Mouse (Mus musculus) forebrain, postnatal 0 days (tissue): ENCODE results near the gene Mtfp1. TPM values are rescaled to one million over a fixed set of nuclear protein-coding genes. Genes with fewer than 3 reads are reported as not detected.
"Not testable (repeated sequence)": the region's sequence is repeated elsewhere in the genome, so short reads cannot be mapped to it uniquely, and the experiment has no call there.

Source experiments
- ATAC-seq: fragments of 200-750 bp; cut with Nextera tagmentation; 2 replicates; pipeline ENCODE4 v1.8.0; 2017; ENCODE audit warnings: mild to moderate bottlenecking, moderate library complexity
- DNase-seq: peaks from one replicate; pipeline ENCODE4 v3.0.0-alpha.2; 2015
- H3K27ac ChIP-seq: fragments of 300-500 bp; sonication (generic); 2 replicates; pipeline ENCODE4 v1.5.1; 2014; ENCODE audit warnings: low read depth, mild to moderate bottlenecking, antibody characterized with exemption, low read length, moderate library complexity, mixed read lengths
- H3K27me3 ChIP-seq: fragments of 300-500 bp; sonication (generic); 2 replicates; pipeline ENCODE4 v1.6.1; 2014; ENCODE audit warnings: mild to moderate bottlenecking, low read length, mixed read lengths; ENCODE audit not compliant: insufficient read depth
- H3K36me3 ChIP-seq: fragments of 300-500 bp; sonication (generic); 2 replicates; pipeline ENCODE4 v1.6.1; 2014; ENCODE audit warnings: mild to moderate bottlenecking, moderate library complexity; ENCODE audit not compliant: insufficient read depth
- H3K4me1 ChIP-seq: fragments of 300-500 bp; sonication (generic); 2 replicates; pipeline ENCODE4 v1.6.1; 2014; ENCODE audit warnings: antibody characterized with exemption; ENCODE audit not compliant: insufficient read depth
- H3K4me2 ChIP-seq: fragments of 300-500 bp; sonication (generic); 2 replicates; pipeline ENCODE4 v1.6.1; 2014; ENCODE audit warnings: low read depth, mild to moderate bottlenecking, moderate library complexity
- H3K4me3 ChIP-seq: fragments of 300-500 bp; sonication (generic); 2 replicates; pipeline ENCODE4 v1.5.1; 2014; ENCODE audit warnings: low read depth, low read length, mixed read lengths
- H3K9ac ChIP-seq: fragments of 300-500 bp; sonication (generic); 2 replicates; pipeline ENCODE4 v1.6.1; 2014; ENCODE audit warnings: mild to moderate bottlenecking
- H3K9me3 ChIP-seq: fragments of 300-500 bp; sonication (generic); 2 replicates; pipeline ENCODE4 v1.6.1; 2016; ENCODE audit warnings: low read length
- CTCF ChIP-seq: sonication (generic); IDR thresholded peaks from 2 replicates; pipeline ENCODE4 v1.5.1; 2016; ENCODE audit warnings: antibody characterized with exemption, control low read depth, low read depth
- WGBS: fragments of 180-500 bp; shearing (Covaris S2); extraction: QIAGEN DNeasy Blood & Tissue Kit; methylation state at CpG from one replicate; pipeline ENCODE4 v1.1.7; 2014; 5-methylcytosine and 5-hydroxymethylcytosine counted together
- polyA plus RNA-seq: library from polyadenylated mRNA; unstranded; fragments of >200 nt; fragmentation: Nextera tagmentation; extraction: Ambion mirVana; gene quantifications from 2 replicates; pipeline ENCODE4 v1.2.1, GENCODE M21; 2015
- total RNA-seq: library from RNA; depleted of rRNA; stranded (reverse); fragments of >200 nt; gene quantifications from 2 replicates; pipeline ENCODE4 v1.2.3, GENCODE M21; 2014

Mtfp1 gene
- total and polyA plus RNA-seq, 2 experiments from 2014 or later, result 10.1 to 14.2 TPM

GRCm38 (mm10) chr11:4134400-4134799 is 39.2 kb upstream of the Mtfp1 start:
- Histone ChIP-seq H3K27ac (no peak overlapping the region), H3K4me3 (peak overlapping the region; percentile 96), H3K9me3 (no peaks in the 10 kb centered on the region), H3K4me2 (peak overlapping the region; percentile 86), H3K27me3 (no peaks in the 10 kb centered on the region), H3K4me1 (peaks cover 16% of the 10 kb centered on the region), H3K9ac (peak overlapping the region; percentile 99; the same call in 1 of the 2 replicates), H3K36me3 (peaks cover 18% of the 10 kb centered on the region)
- DNase-seq, result no peak
- TF ChIP-seq CTCF, result no peak
- 57% methylated on average over 6 of the region's 6 CpGs for WGBS
- ATAC-seq, result no peak

- Histone ChIP-seq H3K4me1 (peaks cover 16% of the 10 kb centered on the region), H3K4me2 (no peak overlapping the region), H3K27ac (no peak overlapping the region), H3K9ac (no peak overlapping the region), H3K9me3 (no peaks in the 10 kb centered on the region), H3K27me3 (no peaks in the 10 kb centered on the region), H3K36me3 (peaks cover 16% of the 10 kb centered on the region), H3K4me3 (no peak overlapping the region)
- peak; percentile 61 for TF ChIP-seq CTCF
- no peak for DNase-seq
- ATAC-seq, result no peak
- 56% methylated on average over 3 of the region's 3 CpGs for WGBS
These were observed 38.2 kb upstream of the Mtfp1 start for GRCm38 (mm10) chr11:4133450-4133849.

- not testable (repeated sequence) for ATAC-seq, H3K27me3 ChIP-seq
- 95% methylated on average over 4 of the region's 4 CpGs for WGBS
These were observed 33.2 kb upstream of the Mtfp1 start for GRCm38 (mm10) chr11:4128461-4128860.

GRCm38 (mm10) chr11:4127059-4127458 is 31.8 kb upstream of the Mtfp1 start:
- Histone ChIP-seq H3K27ac (no peak overlapping the region), H3K36me3 (no peaks in the 10 kb centered on the region)
- ATAC-seq, result no peak

More at GRCm38 (mm10) chr11:4128461-4128860, 33.2 kb upstream of the Mtfp1 start:
- DNase-seq, H3K4me3 ChIP-seq, H3K4me1 ChIP-seq, H3K27ac ChIP-seq, H3K9me3 ChIP-seq, H3K4me2 ChIP-seq, H3K9ac ChIP-seq, H3K36me3 ChIP-seq: not testable (repeated sequence)

GRCm38 (mm10) chr11:4123922-4124321 is 28.7 kb upstream of the Mtfp1 start:
- 58% methylated on average over 5 of the region's 5 CpGs for WGBS
- no peak overlapping the region for H3K27ac ChIP-seq
- H3K9ac ChIP-seq, result no peak overlapping the region
- H3K4me3 ChIP-seq, result no peak overlapping the region
- peak; percentile 60 for TF ChIP-seq CTCF
- H3K9me3 ChIP-seq, result 0 out of 2 replicates have a peak, but pooled peaks cover 4% of the 10 kb centered on the region
- H3K36me3 ChIP-seq, result no peaks in the 10 kb centered on the region
- H3K27me3 ChIP-seq, result no peaks in the 10 kb centered on the region; the same call in 1 of the 2 replicates
- DNase-seq (no peak), ATAC-seq (no peak)
- no peak overlapping the region for H3K4me2 ChIP-seq
- no peaks in the 10 kb centered on the region for H3K4me1 ChIP-seq

More at GRCm38 (mm10) chr11:4127059-4127458, 31.8 kb upstream of the Mtfp1 start:
- Histone ChIP-seq H3K9me3 (0 out of 2 replicates have a peak, but pooled peaks cover 4% of the 10 kb centered on the region), H3K4me1 (no peaks in the 10 kb centered on the region), H3K27me3 (no peaks in the 10 kb centered on the region), H3K4me3 (no peak overlapping the region), H3K9ac (no peak overlapping the region), H3K4me2 (no peak overlapping the region)
- 84% methylated on average over 1 of the region's 1 CpGs for WGBS
- peak; percentile 28; the same call in 1 of the 2 replicates for TF ChIP-seq CTCF
- no peak for DNase-seq

GRCm38 (mm10) chr11:4122742-4123579 is 27.7 kb upstream of the Mtfp1 start, which contains the start of gene Sec14l2:
Gene Sec14l2, minus strand, starts transcription at chr11:4123415.
- DNase-seq, result no peak
- ATAC-seq, result no peak
- H3K4me2 ChIP-seq, result no peak within 1 kb of the TSS
- H3K4me1 ChIP-seq, result peaks cover 5% of the 10 kb centered on the region
- H3K36me3 ChIP-seq, result no peaks in the 10 kb centered on the region
- TF ChIP-seq CTCF, result no peak
- H3K4me3 ChIP-seq, result no peak within 1 kb of the TSS
- no peak within 1 kb of the TSS for H3K9ac ChIP-seq
- 0 out of 2 replicates have a peak, but pooled peaks cover 4% of the 10 kb centered on the region for H3K9me3 ChIP-seq
- no peaks in the 10 kb centered on the region; the same call in 1 of the 2 replicates for H3K27me3 ChIP-seq
- H3K27ac ChIP-seq, result no peak within 1 kb of the TSS
- 63% methylated on average over 10 of the region's 10 CpGs for WGBS

- H3K27me3 ChIP-seq, result no peaks in the 10 kb centered on the region; the same call in 1 of the 2 replicates
- no peak for TF ChIP-seq CTCF
- H3K4me2 ChIP-seq, result no peak overlapping the region
- H3K9ac ChIP-seq, result no peak overlapping the region
- no peaks in the 10 kb centered on the region for H3K36me3 ChIP-seq
- no peak overlapping the region for H3K4me3 ChIP-seq
- 85% methylated on average over 5 of the region's 5 CpGs for WGBS
- H3K9me3 ChIP-seq, result 0 out of 2 replicates have a peak, but pooled peaks cover 4% of the 10 kb centered on the region
- H3K27ac ChIP-seq, result no peak overlapping the region
- H3K4me1 ChIP-seq, result peaks cover 12% of the 10 kb centered on the region
- DNase-seq (no peak), ATAC-seq (no peak)
These were observed 27.0 kb upstream of the Mtfp1 start for GRCm38 (mm10) chr11:4122226-4122625.
